Mouse (Mus musculus): ENCODE results near the gene Shq1. TPM values are rescaled to one million over a fixed set of nuclear protein-coding genes. Genes with fewer than 3 reads are reported as not detected.

The Shq1 gene
- polyA plus RNA-seq, 1 experiment from 2014 or later, result 12.5 TPM

DNA sequence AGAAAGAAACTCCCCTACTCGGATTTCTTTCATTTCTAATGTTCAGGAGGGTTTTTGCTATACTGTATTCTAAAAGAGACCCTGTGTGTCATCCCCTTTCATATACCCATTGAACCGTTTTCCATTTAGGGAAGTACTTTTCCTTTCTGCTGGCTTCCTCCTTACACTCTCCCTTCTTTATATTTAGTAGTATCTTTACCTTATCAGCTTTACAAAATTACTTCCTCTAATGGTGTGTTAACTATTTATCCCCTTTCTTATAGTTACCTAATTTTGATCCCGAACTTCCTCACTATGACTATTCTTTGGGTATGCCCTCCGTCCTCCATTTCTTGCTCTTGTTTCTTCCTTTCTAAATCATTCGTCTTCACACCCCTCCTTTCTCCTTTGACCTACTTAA lies 84.2 kb downstream of the Shq1 start:
- Histone ChIP-seq H3K9me3 (ENCODE audit: control insufficient read depth, low read length) (no peaks in the 10 kb centered on the region), H3K4me3 (ENCODE audit: low read depth, low read length) (no peak overlapping the region), H3K27ac (replicated peaks; ENCODE audit: low read depth, low read length) (no peak overlapping the region), H3K4me2 (ENCODE audit: low read depth, low read length) (no peak overlapping the region), H3K9ac (ENCODE audit: low read depth, low read length) (no peak overlapping the region), H3K4me1 (ENCODE audit: control insufficient read depth, insufficient read depth, low read length) (peaks cover 6% of the 10 kb centered on the region; the same call in 1 of the 2 replicates), H3K36me3 (ENCODE audit: control insufficient read depth, insufficient read depth, low read length) (no peaks in the 10 kb centered on the region), H3K27me3 (replicated peaks; ENCODE audit: control insufficient read depth, insufficient read depth, low read length) (no peaks in the 10 kb centered on the region)
- 89% methylated on average over 5 of the region's 5 CpGs for whole genome bisulfite sequencing
- DNase-seq (ENCODE audit: low spot score) (no peak), ATAC-seq (ENCODE audit: low read depth) (no peak)

DNA sequence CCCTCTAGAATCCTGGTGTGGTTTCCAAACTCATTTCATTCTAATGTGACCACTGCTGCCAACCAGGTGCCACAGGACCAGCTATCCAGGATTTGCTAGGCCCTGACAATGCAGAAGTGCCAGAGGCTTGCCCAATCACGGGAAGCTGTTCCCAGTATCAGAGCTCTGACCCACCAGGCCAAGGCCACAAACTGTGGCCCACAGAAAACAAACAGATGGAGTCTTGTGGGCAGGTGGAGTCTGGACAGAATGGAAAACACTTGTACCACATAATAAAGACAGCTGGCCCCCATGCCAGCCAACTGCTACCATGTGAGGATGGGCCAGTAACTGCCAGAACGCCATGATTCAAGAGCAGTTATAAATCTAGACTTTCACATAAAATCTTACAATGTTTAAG lies 89.0 kb downstream of the Shq1 start:
- no peak overlapping the region for H3K4me3 ChIP-seq (ENCODE audit: low read depth, low read length)
- no peaks in the 10 kb centered on the region for H3K27me3 ChIP-seq (replicated peaks; ENCODE audit: control insufficient read depth, insufficient read depth, low read length)
- no peak overlapping the region for H3K9ac ChIP-seq (ENCODE audit: low read depth, low read length)
- no peak overlapping the region for H3K4me2 ChIP-seq (ENCODE audit: low read depth, low read length)
- DNase-seq (ENCODE audit: low spot score) (no peak), ATAC-seq (ENCODE audit: low read depth) (no peak)
- no peaks in the 10 kb centered on the region for H3K9me3 ChIP-seq (ENCODE audit: control insufficient read depth, low read length)
- peaks cover 9% of the 10 kb centered on the region; the same call in 1 of the 2 replicates for H3K4me1 ChIP-seq (ENCODE audit: control insufficient read depth, insufficient read depth, low read length)
- WGBS, result 79% methylated on average over 2 of the region's 2 CpGs
- H3K27ac ChIP-seq (replicated peaks; ENCODE audit: low read depth, low read length), result no peak overlapping the region
- H3K36me3 ChIP-seq (ENCODE audit: control insufficient read depth, insufficient read depth, low read length), result no peaks in the 10 kb centered on the region

DNA sequence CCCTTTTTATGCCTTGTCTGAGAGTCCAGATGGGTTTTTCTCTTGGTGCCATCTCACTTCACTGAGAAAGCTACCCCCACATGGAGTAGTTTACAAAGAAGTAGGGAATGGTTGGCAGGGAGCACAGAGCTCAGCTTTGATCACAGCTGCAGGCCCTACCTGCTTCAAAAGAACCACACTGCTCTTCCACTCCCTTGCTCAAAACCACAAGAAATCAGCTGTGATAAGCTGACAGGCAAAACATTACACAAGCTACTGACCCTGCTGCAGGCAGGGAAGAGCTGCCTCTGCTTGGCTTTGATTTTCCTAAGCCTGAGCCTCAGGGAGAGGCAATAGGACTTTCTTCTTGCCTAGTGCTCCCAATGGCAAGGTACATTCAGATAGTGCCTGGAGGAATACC lies 89.9 kb downstream of the Shq1 start:
- Histone ChIP-seq H3K9me3 (ENCODE audit: control insufficient read depth, low read length) (no peaks in the 10 kb centered on the region), H3K9ac (ENCODE audit: low read depth, low read length) (no peak overlapping the region), H3K27ac (replicated peaks; ENCODE audit: low read depth, low read length) (no peak overlapping the region), H3K4me1 (ENCODE audit: control insufficient read depth, insufficient read depth, low read length) (peaks cover 6% of the 10 kb centered on the region; the same call in 1 of the 2 replicates), H3K4me3 (ENCODE audit: low read depth, low read length) (no peak overlapping the region), H3K27me3 (replicated peaks; ENCODE audit: control insufficient read depth, insufficient read depth, low read length) (no peaks in the 10 kb centered on the region), H3K4me2 (ENCODE audit: low read depth, low read length) (no peak overlapping the region), H3K36me3 (ENCODE audit: control insufficient read depth, insufficient read depth, low read length) (no peaks in the 10 kb centered on the region)
- ATAC-seq (ENCODE audit: low read depth) (no peak), DNase-seq (ENCODE audit: low spot score) (no peak)

DNA sequence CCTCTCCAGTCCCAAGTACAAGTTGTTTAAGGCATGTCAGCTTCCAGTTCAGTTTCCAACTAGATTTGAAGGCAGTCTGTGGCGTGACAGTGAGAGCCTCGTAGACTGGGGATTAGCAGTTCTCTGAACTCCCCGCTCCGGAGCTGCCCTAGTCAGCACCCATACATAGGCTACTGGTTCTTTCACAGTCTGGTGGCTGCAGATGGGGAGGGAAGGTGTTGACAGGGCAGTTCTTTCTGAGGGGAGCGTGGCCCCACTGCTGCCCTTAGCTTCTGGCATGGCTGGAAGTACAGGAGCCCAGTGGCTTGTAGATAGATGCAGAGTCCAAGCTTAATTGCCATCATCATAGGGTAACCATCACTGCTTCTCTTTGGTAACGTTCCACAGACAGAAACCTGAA lies 93.4 kb downstream of the Shq1 start:
- Histone ChIP-seq H3K4me3 (ENCODE audit: low read depth, low read length) (no peak overlapping the region), H3K27me3 (replicated peaks; ENCODE audit: control insufficient read depth, insufficient read depth, low read length) (no peaks in the 10 kb centered on the region), H3K27ac (replicated peaks; ENCODE audit: low read depth, low read length) (no peak overlapping the region), H3K9ac (ENCODE audit: low read depth, low read length) (no peak overlapping the region), H3K4me1 (ENCODE audit: control insufficient read depth, insufficient read depth, low read length) (peaks cover 6% of the 10 kb centered on the region; the same call in 1 of the 2 replicates), H3K36me3 (ENCODE audit: control insufficient read depth, insufficient read depth, low read length) (no peaks in the 10 kb centered on the region), H3K9me3 (ENCODE audit: control insufficient read depth, low read length) (no peaks in the 10 kb centered on the region), H3K4me2 (ENCODE audit: low read depth, low read length) (no peak overlapping the region)
- ATAC-seq (ENCODE audit: low read depth) (no peak), DNase-seq (ENCODE audit: low spot score) (no peak)
- whole genome bisulfite sequencing, result 93% methylated on average over 6 of the region's 6 CpGs

DNA sequence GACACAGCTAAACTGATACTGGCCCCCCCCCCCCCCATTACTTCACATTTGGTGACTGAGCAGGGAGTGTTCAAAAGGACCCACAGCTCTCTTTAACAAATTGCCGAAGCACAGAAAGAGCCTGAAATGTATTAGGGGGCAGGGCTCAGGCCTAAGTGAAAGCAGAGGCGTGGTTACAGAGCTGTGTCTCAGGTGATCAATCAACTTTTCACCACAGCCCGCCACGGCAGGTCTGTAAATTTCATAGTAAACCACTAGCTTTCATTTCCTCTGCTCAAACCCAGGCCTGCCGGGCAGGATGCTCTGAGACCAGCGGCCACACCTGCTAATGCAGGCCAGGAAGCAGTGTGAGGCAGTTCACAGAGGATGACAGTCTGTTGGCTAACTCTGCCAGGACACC lies 94.8 kb downstream of the Shq1 start:
- DNase-seq (ENCODE audit: low spot score), result no peak
- H3K27ac ChIP-seq (replicated peaks; ENCODE audit: low read depth, low read length), result no peak overlapping the region
- no peaks in the 10 kb centered on the region for H3K36me3 ChIP-seq (ENCODE audit: control insufficient read depth, insufficient read depth, low read length)
- H3K4me3 ChIP-seq (ENCODE audit: low read depth, low read length), result no peak overlapping the region
- 40% methylated on average over 6 of the region's 6 CpGs for WGBS
- no peaks in the 10 kb centered on the region for H3K27me3 ChIP-seq (replicated peaks; ENCODE audit: control insufficient read depth, insufficient read depth, low read length)
- no peak overlapping the region for H3K4me2 ChIP-seq (ENCODE audit: low read depth, low read length)
- ATAC-seq (ENCODE audit: low read depth), result no peak
- H3K9ac ChIP-seq (ENCODE audit: low read depth, low read length), result no peak overlapping the region
- no peaks in the 10 kb centered on the region for H3K4me1 ChIP-seq (ENCODE audit: control insufficient read depth, insufficient read depth, low read length)
- H3K9me3 ChIP-seq (ENCODE audit: control insufficient read depth, low read length), result no peaks in the 10 kb centered on the region

DNA sequence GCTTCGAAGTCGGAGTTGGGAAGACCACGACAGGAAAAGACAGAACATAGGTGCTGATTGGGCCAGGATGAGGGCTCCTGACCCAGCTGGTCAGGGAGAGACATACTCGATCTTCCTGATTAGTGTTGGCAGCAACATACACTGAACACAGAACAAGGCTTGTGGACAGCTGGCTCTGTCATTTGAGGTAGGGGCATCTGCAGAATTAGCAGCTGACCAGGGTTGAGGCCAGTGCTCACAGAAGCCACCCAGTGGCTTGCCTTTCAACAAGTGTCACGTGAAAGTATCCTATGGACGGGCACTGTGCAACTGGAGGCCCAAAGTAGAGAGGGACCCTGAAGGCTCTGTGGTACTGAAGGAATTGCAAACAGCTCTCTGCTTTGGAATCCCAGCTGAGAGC lies 104.2 kb downstream of the Shq1 start:
- ATAC-seq (ENCODE audit: low read depth) (no peak), DNase-seq (ENCODE audit: low spot score) (peak; percentile 61)
- H3K9me3 ChIP-seq (ENCODE audit: control insufficient read depth, low read length), result no peaks in the 10 kb centered on the region
- peaks cover 24% of the 10 kb centered on the region for H3K4me1 ChIP-seq (ENCODE audit: control insufficient read depth, insufficient read depth, low read length)
- no peak overlapping the region for H3K9ac ChIP-seq (ENCODE audit: low read depth, low read length)
- H3K27me3 ChIP-seq (replicated peaks; ENCODE audit: control insufficient read depth, insufficient read depth, low read length), result peaks cover 29% of the 10 kb centered on the region
- no peak overlapping the region for H3K4me2 ChIP-seq (ENCODE audit: low read depth, low read length)
- H3K36me3 ChIP-seq (ENCODE audit: control insufficient read depth, insufficient read depth, low read length), result no peaks in the 10 kb centered on the region
- 71% methylated on average over 6 of the region's 6 CpGs for WGBS
- no peak overlapping the region for H3K4me3 ChIP-seq (ENCODE audit: low read depth, low read length)
- no peak overlapping the region for H3K27ac ChIP-seq (replicated peaks; ENCODE audit: low read depth, low read length)

DNA sequence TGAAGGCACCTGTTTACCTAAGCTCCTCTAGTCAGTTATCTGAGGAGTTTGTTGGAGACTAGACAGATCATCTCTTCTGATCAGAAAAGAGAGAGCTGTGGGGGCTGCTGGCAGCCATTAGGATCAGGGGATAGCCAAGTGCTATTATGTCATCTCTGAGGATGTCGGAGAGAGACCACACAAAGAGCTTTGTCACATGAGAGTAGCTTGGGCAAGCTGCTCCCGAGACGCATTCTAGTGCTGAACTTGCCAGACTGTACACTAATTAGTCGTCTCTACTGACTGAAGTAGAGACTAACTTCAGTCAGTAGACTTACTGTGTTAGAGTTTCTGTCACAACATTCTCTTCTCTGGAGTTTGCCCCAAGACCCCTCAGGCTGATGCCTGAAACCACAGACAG lies 106.4 kb downstream of the Shq1 start:
- H3K27me3 ChIP-seq (replicated peaks; ENCODE audit: control insufficient read depth, insufficient read depth, low read length), result peaks cover 30% of the 10 kb centered on the region
- H3K9me3 ChIP-seq (ENCODE audit: control insufficient read depth, low read length), result no peaks in the 10 kb centered on the region
- no peaks in the 10 kb centered on the region for H3K36me3 ChIP-seq (ENCODE audit: control insufficient read depth, insufficient read depth, low read length)
- peaks cover 14% of the 10 kb centered on the region for H3K4me1 ChIP-seq (ENCODE audit: control insufficient read depth, insufficient read depth, low read length)
- H3K4me3 ChIP-seq (ENCODE audit: low read depth, low read length), result no peak overlapping the region
- no peak overlapping the region for H3K9ac ChIP-seq (ENCODE audit: low read depth, low read length)
- WGBS, result 25% methylated on average over 4 of the region's 4 CpGs
- ATAC-seq (ENCODE audit: low read depth) (no peak; the same call in 1 of the 2 replicates), DNase-seq (ENCODE audit: low spot score) (peak; percentile 48)
- H3K4me2 ChIP-seq (ENCODE audit: low read depth, low read length), result 0 out of 2 replicates have a peak overlapping the region, but pooled peaks have one; percentile 97
- no peak overlapping the region for H3K27ac ChIP-seq (replicated peaks; ENCODE audit: low read depth, low read length)

DNA sequence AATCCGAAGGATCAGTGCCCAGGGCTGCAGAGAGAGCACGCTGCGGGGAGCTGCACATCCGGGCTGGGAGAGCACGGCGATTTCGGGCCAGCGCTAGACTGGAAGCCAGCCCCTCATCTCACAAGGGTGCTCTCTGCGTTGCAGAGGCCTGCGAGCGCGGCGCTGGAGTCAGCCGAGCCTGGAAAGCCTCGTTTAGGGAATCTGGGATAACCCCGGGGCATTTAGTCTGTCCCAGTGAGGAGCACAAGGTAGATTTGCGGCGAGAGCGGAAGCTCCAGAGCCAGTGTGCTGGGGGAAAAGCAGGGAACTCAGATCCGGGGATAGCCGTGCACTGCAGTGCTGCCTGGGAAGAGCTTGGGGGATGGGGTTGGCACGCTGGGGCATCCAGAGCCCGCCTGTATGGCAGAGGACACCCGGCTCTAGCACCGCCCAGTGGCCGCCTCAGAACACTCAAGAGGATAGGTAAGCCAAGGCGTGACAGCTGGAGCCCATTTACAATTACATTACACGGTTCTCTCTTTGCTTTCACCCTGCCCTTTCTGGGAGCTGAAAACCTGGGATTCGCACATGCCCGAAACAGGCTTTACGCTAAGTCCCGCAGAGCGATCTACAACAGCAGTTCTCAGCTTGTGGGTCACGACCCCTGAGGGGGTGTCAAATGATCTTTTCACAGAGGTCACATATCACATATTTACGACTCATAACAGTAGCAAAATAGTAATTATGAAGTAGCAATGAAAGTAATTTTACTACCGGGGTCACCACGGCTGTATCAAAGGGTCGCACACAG lies 107.2 kb downstream of the Shq1 start:
- peak overlapping the region; percentile 64; the same call in 1 of the 2 replicates for H3K27ac ChIP-seq (replicated peaks; ENCODE audit: low read depth, low read length)
- H3K36me3 ChIP-seq (ENCODE audit: control insufficient read depth, insufficient read depth, low read length), result no peaks in the 10 kb centered on the region
- no peaks in the 10 kb centered on the region for H3K9me3 ChIP-seq (ENCODE audit: control insufficient read depth, low read length)
- peak overlapping the region; percentile 43 for H3K4me3 ChIP-seq (ENCODE audit: low read depth, low read length)
- DNase-seq (ENCODE audit: low spot score), result peak; percentile 94
- peaks cover 14% of the 10 kb centered on the region for H3K4me1 ChIP-seq (ENCODE audit: control insufficient read depth, insufficient read depth, low read length)
- H3K27me3 ChIP-seq (replicated peaks; ENCODE audit: control insufficient read depth, insufficient read depth, low read length), result peaks cover 30% of the 10 kb centered on the region
- WGBS, result 5% methylated on average over 37 of the region's 38 CpGs
- ATAC-seq (ENCODE audit: low read depth), result peak; percentile 93
- H3K9ac ChIP-seq (ENCODE audit: low read depth, low read length), result peak overlapping the region; percentile 61
- H3K4me2 ChIP-seq (ENCODE audit: low read depth, low read length), result peak overlapping the region; percentile 97

All from embryonic facial prominence, embryonic 14.5 days (tissue).